Mouse (Mus musculus) Patski (cell line): ENCODE results near the gene Tbc1d9. TPM values are rescaled to one million over a fixed set of nuclear protein-coding genes. Genes with fewer than 3 reads are reported as not detected.

Experiments
- ATAC-seq: fragments of 100-300 bp; one replicate; pipeline ENCODE4 v1.8.0; 2021
- CTCF ChIA-PET: fragments of 350-600 bp; sonication (Branson Sonifier 250); formaldehyde crosslinking; loops from one replicate; lab custom pipeline; 2022; ENCODE audit warnings: inconsistent platforms; lab: Charles Lee
- POLR2A ChIA-PET: fragments of 350-600 bp; sonication (Branson Sonifier 250); formaldehyde crosslinking; loops from one replicate; lab custom pipeline; 2022; ENCODE audit warnings: antibody characterized with exemption, inconsistent platforms; lab: Charles Lee
- DNase-seq: peaks from one replicate; pipeline ENCODE4 v3.0.0-alpha.2; 2011; ENCODE audit warnings: low read depth, low spot score
- H3K27me3 ChIP-seq: fragments of 371-371 bp; one replicate; pipeline ENCODE4 v1.5.1; 2021
- CTCF ChIP-seq: fragments of 100-300 bp; IDR thresholded peaks from one replicate; pipeline ENCODE4 v1.5.1; 2021
- in situ Hi-C: fragments of 300-500 bp; cut with MboI; formaldehyde crosslinking; loops from 3 replicates; pipeline ENCODE4 v1.11.1; 2018; ENCODE audit warnings: low pct_unique_long_range_greater_than_20kb, mixed read lengths
- polyA plus RNA-seq: library from polyadenylated mRNA; unstranded; gene quantifications from one replicate; pipeline ENCODE4 v1.2.3, GENCODE M21; 2021

Tbc1d9 gene
- polyA plus RNA-seq, 1 experiment from 2014 or later = 26.7 TPM

DNA sequence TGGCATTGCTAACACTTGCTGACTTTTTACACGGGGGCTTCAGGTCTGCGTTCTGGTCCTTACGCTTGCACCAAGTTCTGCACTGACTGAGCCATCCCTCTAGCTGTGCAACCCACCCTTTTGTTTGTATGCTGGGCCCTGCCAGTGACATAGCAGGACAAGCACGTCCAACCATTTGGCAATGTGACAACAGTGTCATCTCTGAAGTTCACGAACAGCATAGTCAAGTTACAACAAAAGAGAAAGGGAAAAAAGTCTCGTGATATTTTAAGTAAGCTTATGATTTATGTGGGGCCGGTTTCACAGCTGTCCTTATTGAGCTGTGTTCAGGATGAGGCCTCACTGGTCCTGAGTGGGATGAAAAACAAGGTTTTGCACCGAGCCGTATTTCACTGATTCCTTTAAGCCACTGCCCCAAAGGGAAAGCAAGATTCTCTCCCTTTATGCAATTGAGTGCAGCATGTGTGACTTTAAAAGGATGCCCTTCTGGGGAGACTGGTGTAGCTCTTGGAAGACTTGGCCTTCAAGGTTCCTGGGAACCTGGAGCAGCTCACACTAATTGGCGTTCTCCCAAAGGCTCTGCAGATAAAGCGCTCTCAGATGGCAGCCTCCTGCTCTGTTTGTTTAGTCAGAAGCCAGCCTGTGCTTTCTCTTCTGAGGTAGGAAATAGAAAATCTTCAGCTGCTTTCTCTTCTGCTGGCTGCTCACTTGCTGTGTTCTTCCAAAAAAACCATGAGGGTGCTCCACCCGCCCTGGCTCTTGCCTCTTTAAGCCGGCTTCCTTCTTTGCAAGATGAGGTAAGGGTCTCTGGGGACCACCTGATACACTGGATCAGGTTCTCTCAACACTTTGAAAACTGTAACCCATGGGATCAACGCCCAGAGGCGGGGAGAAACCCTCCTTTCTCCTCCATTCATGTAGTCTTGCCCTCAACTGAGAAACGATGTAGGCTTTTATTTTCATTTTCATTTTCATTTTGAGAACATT, 35.3 kb downstream of the Tbc1d9 start:
- CTCF ChIA-PET = interaction anchor here (2.7 kb wide), 1 partner anchor 9 kb away, joined by 8 read pairs; no protein-coding TSS in a partner anchor
- POLR2A ChIA-PET = interaction anchor here (1.7 kb wide), 1 partner anchor 9 kb away, joined by 4 read pairs; no protein-coding TSS in a partner anchor
- no peak for TF ChIP-seq CTCF
- ATAC-seq (no peak), DNase-seq (no peak)
- in situ Hi-C loops = no loop called here
- H3K27me3 ChIP-seq = no peaks in the 10 kb centered on the region

DNA sequence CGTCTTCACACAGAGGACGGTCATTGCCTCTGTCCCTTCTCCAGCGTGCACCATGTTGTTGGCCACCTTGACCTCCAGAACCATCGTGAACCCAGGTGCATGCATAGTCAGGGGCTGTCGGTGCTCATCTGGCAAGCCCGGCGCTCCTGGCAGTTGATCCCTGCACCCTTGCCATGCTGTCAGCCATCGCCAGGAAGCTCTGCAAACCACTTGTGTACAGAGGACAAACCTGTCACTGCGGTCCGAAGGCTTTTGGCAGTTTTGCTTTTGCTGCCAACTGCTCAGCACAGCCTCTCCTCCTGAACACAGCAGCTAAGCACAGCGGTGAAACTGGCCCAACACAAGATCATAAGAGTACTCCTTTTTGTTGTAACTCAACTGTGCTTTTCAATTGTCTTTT, 37.8 kb downstream of the Tbc1d9 start:
- DNase-seq (no peak), ATAC-seq (no peak)
- CTCF ChIA-PET = no interaction called here
- H3K27me3 ChIP-seq = no peaks in the 10 kb centered on the region
- POLR2A ChIA-PET = no interaction called here
- no peak for TF ChIP-seq CTCF
- in situ Hi-C loops = no loop called here

DNA sequence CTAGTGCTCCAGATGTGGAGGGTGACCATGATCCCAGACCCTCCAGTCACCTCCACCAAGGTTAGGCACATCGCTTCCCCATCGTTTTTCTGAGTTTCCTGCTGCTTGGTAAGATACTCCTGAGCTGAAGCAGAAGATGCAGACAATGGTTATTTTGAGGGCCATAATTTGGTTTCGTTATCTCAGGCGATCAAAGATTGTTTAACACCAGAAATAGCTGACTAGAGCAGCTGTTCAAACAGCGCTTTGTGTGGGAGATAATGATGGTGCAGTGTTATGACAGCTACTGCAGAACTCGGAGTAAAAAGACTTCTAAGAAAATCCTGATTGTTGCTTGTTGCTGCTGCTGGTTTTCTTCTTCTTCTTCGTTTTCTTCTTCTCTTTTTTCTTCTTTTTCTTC, 40.8 kb downstream of the Tbc1d9 start:
- H3K27me3 ChIP-seq = no peaks in the 10 kb centered on the region
- in situ Hi-C loops = no loop called here
- TF ChIP-seq CTCF = no peak
- ATAC-seq (no peak), DNase-seq (no peak)
- ChIA-PET CTCF (no interaction called here), POLR2A (no interaction called here)

DNA sequence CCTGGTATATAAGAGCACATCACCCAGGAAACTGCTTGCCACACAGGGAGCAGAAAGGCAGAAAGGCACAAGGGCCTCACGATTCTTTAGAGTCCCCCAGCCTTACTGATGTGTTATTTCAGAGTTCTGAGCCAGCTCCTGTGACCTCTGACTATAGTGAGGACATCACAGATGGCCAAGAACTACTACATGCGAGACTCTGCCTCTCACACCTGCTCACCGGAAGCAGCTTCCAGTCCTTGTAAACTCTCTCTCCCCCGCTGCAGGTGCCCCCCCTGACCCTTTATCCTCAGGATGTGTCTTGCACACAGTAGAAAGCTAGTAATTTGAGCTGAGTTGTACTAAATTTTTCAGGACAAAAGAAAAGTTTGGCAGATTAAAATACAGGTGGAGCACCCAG, 44.4 kb downstream of the Tbc1d9 start:
- ATAC-seq (no peak), DNase-seq (no peak)
- in situ Hi-C loops = no loop called here
- TF ChIP-seq CTCF = no peak
- POLR2A ChIA-PET = interaction anchor here (1.4 kb wide), 1 partner anchor 10 kb away, joined by 4 read pairs; no protein-coding TSS in a partner anchor
- no peaks in the 10 kb centered on the region for H3K27me3 ChIP-seq
- CTCF ChIA-PET = no interaction called here

DNA sequence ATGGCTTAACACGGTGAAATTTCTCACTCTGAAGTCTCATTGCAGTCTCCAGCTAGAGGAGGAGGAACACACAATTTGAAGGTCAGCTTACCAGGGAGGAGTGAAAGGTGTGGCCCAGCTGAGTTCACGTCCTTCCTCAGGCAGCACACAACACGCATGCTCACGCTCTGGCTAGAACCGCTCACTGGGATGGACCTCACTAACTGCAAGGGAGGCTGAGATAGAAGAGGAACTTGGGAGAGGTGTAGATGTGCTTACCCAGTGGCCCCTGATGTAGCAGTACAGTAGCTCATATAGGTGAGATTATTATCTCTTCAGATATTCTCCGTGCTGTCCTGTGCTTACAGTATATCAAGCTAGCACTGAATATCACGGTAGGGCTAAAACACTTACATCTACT, 45.5 kb downstream of the Tbc1d9 start:
- ChIA-PET CTCF (no interaction called here), POLR2A (no interaction called here)

DNA sequence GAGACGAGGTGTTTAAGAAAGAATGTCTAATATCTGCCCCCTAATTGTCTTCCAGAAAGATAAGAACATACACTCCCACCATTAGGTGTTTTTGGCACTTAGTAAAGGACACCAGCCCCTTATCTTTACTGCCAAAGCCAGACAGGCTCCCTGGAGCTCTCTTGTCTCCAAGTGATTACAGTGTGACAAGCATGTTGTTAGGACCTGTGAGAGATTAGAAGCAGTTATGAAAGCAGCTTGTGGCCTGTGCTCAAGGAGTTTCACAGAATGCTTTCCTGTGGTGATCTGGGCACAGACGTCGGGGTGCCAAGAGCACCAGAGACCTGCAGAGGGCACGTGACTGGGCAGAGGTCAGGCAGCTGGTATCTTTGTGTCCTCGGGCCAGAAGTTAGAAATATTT, 49.9 kb downstream of the Tbc1d9 start:
- in situ Hi-C loops = no loop called here
- H3K27me3 ChIP-seq = no peaks in the 10 kb centered on the region
- ATAC-seq = no peak
- ChIA-PET CTCF (no interaction called here), POLR2A (no interaction called here)
- TF ChIP-seq CTCF = no peak
- DNase-seq = no peak

More for the DNA sequence above, 45.5 kb downstream of the Tbc1d9 start:
- in situ Hi-C loops = no loop called here
- DNase-seq (no peak), ATAC-seq (no peak)
- no peaks in the 10 kb centered on the region for H3K27me3 ChIP-seq
- no peak for TF ChIP-seq CTCF

DNA sequence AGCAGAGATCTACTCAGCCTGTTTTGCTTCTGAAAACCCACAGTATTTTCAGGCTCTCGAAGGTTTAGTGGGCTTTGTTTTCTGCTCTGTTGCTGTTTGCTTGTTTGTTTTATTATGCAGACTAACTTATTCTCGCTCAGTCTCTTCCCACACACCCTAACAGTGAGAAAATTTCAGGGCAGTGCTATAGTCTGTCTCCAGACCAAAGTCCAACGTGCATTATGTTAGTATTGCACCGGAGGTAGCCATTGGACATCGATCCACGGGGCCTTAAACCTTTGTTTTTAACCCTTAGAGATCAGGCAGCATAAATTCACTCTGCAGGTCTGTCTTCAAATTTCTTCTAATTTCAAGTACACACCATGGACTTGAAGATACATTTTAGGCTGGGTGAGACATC, 51.4 kb downstream of the Tbc1d9 start:
- ChIA-PET POLR2A (no interaction called here), CTCF (no interaction called here)
- no peaks in the 10 kb centered on the region for H3K27me3 ChIP-seq
- ATAC-seq (no peak), DNase-seq (no peak)
- no peak for TF ChIP-seq CTCF
- in situ Hi-C loops = no loop called here

DNA sequence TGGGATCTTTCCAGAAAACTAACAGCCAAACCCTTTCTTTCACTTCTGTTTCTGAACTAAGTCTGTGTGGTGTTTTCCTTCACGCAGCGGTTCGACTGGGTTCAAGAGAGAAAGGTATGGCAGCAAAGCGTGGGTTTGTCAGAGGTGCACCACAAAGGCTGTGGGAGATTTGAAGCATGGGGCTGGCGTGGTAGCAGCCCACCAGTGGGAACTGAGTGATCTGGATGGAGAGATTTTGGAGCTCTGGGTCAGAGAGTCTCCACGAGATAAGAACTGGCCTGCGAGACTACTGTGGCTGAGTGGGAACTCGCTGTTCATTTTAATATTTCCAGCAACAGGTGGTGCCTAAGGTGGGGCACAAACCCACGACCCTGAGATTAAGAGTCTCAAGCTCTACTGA, 52.0 kb downstream of the Tbc1d9 start:
- ChIA-PET POLR2A (no interaction called here), CTCF (no interaction called here)
- no peaks in the 10 kb centered on the region for H3K27me3 ChIP-seq
- TF ChIP-seq CTCF = no peak
- in situ Hi-C loops = no loop called here
- no peak for ATAC-seq
- DNase-seq = no peak

DNA sequence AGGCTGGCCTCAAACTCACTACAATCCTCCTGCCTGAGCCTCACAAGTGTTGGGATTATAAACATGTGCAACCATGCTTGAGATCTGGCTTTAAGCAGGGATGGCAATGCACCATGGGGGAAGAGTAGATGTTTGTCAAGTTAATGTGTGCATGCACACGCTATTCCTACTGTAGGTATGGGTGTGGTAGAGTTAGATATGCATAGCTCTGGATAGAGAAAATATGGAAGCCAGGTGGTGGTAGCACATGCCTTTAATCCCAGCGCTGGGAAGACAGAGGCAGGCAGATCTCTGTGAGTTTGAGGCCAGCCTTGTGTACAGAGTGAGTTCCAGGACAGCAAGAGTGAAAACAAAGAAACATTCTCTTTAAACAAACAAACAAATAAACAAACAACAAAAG, 52.7 kb downstream of the Tbc1d9 start:
- ChIA-PET POLR2A (no interaction called here), CTCF (no interaction called here)
- TF ChIP-seq CTCF = no peak
- DNase-seq = no peak
- H3K27me3 ChIP-seq = no peaks in the 10 kb centered on the region
- in situ Hi-C loops = no loop called here
- ATAC-seq = no peak

DNA sequence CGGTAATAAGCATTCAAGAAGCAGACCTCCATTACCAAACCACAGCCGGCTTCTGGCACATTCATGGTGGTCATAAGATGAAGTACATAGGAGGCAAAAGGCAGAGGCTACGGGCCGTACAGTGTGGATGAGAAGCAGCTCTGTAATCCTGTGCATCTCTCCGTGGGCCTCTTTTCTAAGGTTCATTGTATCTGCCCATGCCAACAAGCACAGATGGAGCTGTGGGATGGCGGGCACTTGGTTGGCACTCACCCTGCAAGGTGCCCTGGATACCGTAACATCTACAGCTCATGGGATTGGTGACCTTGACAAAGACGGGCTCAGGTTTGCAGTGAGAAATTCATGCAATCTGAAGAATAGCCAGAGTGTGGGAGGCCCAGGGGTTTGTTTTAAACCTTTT, 54.2 kb downstream of the Tbc1d9 start:
- in situ Hi-C loops = no loop called here
- H3K27me3 ChIP-seq = no peaks in the 10 kb centered on the region
- no peak for TF ChIP-seq CTCF
- DNase-seq (no peak), ATAC-seq (no peak)
- ChIA-PET POLR2A (no interaction called here), CTCF (interaction anchor here (1.6 kb wide), 1 partner anchor 21 kb away, joined by 3 read pairs; no protein-coding TSS in a partner anchor)

DNA sequence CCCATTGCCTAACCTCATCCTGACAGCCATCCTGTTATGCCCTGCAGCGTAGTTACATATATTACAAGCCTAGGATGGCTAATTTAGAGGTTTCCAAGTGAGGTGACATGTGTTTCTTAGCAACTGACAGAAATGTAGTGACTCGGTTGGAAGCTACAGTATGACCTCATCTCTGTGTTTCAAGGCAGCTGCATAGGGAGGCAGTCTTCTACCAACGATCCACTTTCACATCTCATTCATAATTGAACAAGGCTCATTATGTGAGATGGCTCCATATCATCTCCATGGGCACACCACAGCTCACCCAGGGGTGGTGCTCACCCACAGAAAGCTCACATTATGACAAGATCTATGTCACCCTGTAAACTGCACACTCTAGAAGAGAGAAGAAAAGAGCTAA, 55.6 kb downstream of the Tbc1d9 start:
- no peak for DNase-seq
- no peaks in the 10 kb centered on the region for H3K27me3 ChIP-seq
- ATAC-seq = no peak
- in situ Hi-C loops = no loop called here
- ChIA-PET CTCF (interaction anchor here (0.6 to 1.6 kb wide), 2 partner anchors 16 to 19 kb away, joined by 3 read pairs; no protein-coding TSS in a partner anchor), POLR2A (no interaction called here)
- TF ChIP-seq CTCF = no peak
